Mouse (Mus musculus): ENCODE data around the gene Cyp3a57. TPM values are rescaled to one million over a fixed set of nuclear protein-coding genes. Genes with fewer than 3 reads are reported as not detected.
"Not testable (repeated sequence)": the region's sequence is repeated elsewhere in the genome, so short reads cannot be mapped to it uniquely, and the experiment has no call there.

Cyp3a57 gene
- total RNA-seq (2021) = under 1 TPM; 0.26 to 0.45 TPM
- long read RNA-seq, experiment 1 = 0 reads
- long read RNA-seq, experiment 2 = 0 reads

DNA sequence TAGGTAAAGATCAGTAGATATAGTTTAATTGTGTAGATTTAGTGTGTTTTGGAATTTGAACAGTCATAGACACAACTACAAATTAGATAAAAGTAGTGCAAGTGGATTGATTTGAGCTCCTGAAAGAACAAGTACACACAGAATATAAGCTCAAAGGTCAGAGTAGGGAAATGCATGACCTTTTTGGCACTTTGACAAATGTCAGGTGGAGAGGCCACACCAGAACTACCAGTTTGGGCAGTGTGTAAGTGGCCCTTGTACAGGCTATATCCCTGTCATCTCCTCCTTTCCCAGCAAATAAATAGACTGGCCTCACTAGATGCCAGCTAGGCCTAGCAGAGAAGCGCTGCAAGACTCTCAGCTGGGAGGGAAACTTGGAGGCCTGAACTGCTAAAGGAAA is at the start of gene Cyp3a57:
Gene Cyp3a57 (plus strand): TSS at position 339 of the 400 bp plus-strand sequence.
- TF ChIP-seq CTCF (IDR thresholded peaks at IDR 0.05) = no peak
- H3K27ac ChIP-seq = no peak within 1 kb of the TSS
- no peak within 1 kb of the TSS for H3K4me3 ChIP-seq
- intact Hi-C loops (cut with DNase I) = loop anchor here (5.0 kb wide), 1 partner anchor 722 kb away; no protein-coding TSS in a partner anchor
- DNase-seq (ENCODE audit: extremely low spot score in 1 of 2, low spot score in 2 of 2) = no peak

DNA sequence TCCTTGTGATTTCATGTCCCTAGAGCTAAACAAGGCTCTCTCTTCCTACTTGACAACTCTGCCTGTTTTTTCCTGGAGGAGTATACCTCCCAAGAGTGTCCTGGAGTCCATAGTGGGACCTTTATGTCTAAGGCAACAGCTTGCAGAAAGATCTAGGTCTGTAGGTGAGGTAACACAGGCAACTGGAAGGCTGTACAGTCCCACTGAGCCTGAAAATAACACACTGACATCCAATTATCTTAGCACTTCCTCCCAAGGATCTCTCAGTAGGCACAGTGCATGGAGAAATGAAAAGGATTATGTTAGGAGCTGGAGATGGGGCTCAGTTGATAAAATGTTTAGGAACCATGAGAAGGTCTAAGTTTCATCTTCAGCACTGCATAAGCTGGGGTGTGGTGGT is 44.6 kb upstream of the Cyp3a57 start:
- intact Hi-C loops (cut with DNase I) = no loop called here
- TF ChIP-seq CTCF (IDR thresholded peaks at IDR 0.05) = no peak
- Histone ChIP-seq H3K27ac (no peak overlapping the region), H3K4me3 (no peak overlapping the region)
- no peak for DNase-seq (ENCODE audit: extremely low spot score in 1 of 2, low spot score in 2 of 2)

DNA sequence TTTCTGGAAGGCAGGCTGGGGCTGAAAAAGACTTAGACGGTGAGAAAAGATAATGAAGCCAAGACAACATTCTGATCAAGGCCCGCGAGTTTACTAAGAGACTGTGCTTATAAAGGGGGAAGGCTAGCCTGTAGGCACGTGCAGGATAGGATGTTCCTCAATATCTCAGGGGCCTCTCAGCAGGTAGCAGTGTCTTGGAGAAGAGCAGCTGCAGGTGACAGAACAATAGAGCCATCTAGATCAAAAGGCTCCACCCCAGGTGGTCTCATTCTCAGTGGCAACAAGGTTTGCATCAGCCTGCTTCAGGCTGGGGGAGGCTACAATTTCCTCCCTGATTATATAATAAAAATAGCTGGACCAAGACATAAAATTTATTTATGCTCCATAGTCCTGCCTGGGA is 43.3 kb upstream of the Cyp3a57 start:
- H3K27ac ChIP-seq; intact Hi-C loops (cut with DNase I); H3K4me3 ChIP-seq; DNase-seq (ENCODE audit: extremely low spot score in 1 of 2, low spot score in 2 of 2): not testable (repeated sequence)

DNA sequence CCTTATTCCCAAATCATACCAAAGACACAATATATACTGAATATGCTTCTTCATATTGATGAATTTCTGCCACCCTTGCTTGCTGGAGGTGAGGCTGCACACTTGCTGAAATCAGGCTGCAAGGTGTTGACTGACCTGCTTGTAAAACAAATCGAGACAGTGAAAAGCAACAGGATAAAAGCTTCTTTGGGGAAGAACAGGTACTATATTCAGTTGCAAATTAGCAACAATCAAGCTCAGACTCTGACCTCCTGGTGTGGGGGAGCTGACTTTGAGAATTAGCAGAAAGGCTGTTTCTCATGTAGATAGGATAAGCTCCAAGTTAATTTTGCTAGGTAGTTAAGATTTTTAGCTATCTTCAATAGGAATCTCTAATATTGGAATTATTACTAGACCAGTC is 42.7 kb upstream of the Cyp3a57 start:
- no peak for DNase-seq (ENCODE audit: extremely low spot score in 1 of 2, low spot score in 2 of 2)
- Histone ChIP-seq H3K4me3 (no peak overlapping the region), H3K27ac (no peak overlapping the region)
- intact Hi-C loops (cut with DNase I) = no loop called here
- TF ChIP-seq CTCF (IDR thresholded peaks at IDR 0.05) = no peak

DNA sequence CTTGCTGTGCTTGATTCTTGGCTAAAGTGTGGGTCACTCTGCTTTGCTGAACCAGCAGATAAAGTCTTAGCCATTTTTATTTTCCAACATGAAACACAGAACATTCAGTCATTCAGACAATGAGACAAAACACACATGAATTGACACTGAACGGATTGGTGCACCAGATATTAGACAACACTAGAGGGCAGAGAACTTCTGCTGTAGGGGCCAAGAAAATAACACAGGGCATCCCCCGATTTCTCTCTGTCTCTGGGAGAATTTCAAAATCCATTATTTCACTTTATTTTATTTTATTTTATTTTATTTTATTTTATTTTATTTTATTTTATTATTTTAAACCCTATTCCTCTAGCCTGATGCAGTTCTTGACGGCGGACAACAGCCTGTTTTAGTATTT is 38.1 kb upstream of the Cyp3a57 start:
- intact Hi-C loops (cut with DNase I); H3K4me3 ChIP-seq; DNase-seq (ENCODE audit: extremely low spot score in 1 of 2, low spot score in 2 of 2); H3K27ac ChIP-seq: not testable (repeated sequence)

DNA sequence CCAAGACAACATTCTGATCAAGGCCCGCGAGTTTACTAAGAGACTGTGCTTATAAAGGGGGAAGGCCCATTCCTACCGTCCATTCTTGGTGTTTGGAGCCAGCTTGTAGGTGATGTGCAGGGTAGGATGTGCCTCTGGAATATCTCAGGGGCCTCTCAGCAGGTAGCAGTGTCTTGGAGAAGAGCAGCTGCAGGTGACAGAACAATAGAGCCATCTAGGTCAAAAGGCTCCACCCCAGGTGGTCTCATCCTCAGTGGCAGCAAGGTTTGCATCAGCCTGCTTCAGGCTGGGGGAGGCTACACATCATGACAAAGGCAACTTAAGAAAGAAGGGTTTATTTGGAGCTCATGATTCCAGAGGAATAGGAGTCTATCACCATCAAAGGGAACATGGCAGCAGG is 37.3 kb upstream of the Cyp3a57 start:
- H3K27ac ChIP-seq; H3K4me3 ChIP-seq; intact Hi-C loops (cut with DNase I); DNase-seq (ENCODE audit: extremely low spot score in 1 of 2, low spot score in 2 of 2): not testable (repeated sequence)

DNA sequence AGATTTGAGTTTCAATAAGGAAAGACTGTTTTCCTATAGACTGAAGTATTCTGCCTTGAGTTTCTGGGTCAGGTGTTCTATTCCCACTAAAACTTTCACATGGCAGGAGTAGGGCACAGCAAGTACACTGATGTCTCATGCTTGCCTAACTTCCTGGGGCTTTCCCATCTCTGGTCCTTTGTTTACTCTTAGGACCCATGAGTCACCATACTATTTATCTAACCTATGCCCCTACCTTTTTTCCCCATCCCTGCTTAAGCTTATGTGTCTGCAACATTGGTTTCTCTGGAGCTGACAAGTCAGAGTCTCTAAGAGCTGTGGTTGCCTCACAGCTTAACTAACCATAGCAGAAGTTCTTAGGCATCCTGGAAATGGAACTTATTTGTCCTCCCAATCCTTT is 31.2 kb upstream of the Cyp3a57 start:
- no peak for TF ChIP-seq CTCF (IDR thresholded peaks at IDR 0.05)
- Histone ChIP-seq H3K27ac (no peak overlapping the region), H3K4me3 (no peak overlapping the region)
- intact Hi-C loops (cut with DNase I) = no loop called here
- DNase-seq (ENCODE audit: extremely low spot score in 1 of 2, low spot score in 2 of 2) = no peak

DNA sequence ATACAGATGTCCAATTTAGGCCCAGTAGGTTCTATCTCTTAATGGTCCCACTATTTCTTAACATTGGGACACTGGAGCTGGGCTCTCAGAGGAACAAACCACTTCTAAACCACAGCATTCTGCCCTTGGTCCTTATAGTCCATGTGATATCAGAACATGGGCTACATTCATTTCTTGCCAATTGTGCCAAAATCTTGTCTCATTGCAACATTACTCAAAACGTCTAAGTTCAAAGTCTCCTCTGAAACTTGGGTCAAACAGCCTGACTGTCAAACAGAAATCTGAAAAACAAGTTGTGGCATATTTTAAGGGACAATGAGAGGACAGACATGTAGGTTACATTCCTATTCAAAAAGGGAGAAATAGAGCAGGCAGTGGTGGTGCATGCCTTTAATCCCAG is 27.9 kb upstream of the Cyp3a57 start:
- Histone ChIP-seq H3K27ac (no peak overlapping the region), H3K4me3 (no peak overlapping the region)
- DNase-seq (ENCODE audit: extremely low spot score in 1 of 2, low spot score in 2 of 2) = no peak
- TF ChIP-seq CTCF (IDR thresholded peaks at IDR 0.05) = no peak
- intact Hi-C loops (cut with DNase I) = no loop called here

DNA sequence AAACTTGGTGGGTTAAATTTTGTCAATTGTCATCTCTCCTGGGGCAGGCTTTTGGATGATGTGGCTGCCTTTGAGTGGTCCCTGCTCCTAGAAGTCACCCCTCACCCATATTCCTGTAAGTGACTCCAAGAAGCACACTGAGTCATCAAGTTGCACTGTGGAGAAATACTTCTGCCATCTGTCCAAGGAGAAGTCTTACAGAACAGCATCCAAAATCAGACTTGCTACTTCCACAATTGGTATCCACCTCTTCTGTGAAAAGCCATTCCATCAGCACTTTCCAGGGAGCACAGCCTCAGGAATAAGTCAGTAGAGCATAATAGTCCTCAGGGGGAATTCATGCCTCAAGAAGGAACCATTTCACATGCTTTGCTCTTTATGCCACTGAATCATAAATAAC is 6.3 kb upstream of the Cyp3a57 start:
- intact Hi-C loops (cut with DNase I); H3K4me3 ChIP-seq; DNase-seq (ENCODE audit: extremely low spot score in 1 of 2, low spot score in 2 of 2); H3K27ac ChIP-seq: not testable (repeated sequence)

DNA sequence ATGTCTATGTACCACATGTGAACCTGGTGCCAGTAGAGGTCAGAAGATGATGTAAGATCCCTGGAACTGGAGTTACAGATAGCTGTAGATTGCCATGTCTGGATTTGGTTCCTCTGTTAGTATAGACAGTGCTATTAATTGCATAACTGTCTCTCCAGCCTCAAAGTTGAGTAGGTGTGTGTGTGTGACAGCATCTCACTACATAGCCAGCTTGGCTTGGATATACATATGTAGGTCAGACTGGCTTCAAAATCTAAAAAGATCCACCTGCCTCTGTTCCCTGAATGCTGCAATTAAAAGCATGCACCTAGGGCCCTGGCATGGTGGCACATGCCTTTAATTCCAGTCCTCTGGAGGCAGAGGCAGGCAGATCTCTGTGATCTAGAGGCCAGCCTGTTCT is 4.6 kb downstream of the Cyp3a57 start:
- intact Hi-C loops (cut with DNase I) = no loop called here
- H3K27ac ChIP-seq = no peak overlapping the region

DNA sequence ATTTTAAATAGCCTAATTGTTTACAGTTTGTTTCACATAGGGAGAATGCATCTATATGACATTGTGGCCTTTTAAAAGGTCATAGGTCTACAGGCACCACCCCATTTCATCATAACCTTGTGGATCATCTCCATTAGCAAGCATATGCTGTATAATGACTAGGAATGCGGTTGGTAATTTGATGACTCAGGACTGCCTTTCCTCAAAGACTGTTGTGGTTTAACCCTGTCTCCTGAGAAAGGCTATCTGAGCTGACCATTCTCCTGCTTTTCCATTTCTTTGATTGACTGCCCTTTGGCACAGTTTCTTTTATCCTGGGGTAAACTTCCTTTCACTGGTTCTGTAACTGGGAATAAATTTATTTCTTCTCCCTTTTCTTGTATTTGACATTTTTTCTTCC is 8.0 kb downstream of the Cyp3a57 start:
- Histone ChIP-seq H3K4me3 (no peak overlapping the region), H3K27ac (no peak overlapping the region)
- DNase-seq (ENCODE audit: extremely low spot score in 1 of 2, low spot score in 2 of 2) = no peak
- TF ChIP-seq CTCF (IDR thresholded peaks at IDR 0.05) = no peak
- intact Hi-C loops (cut with DNase I) = no loop called here

More for the DNA sequence above, 4.6 kb downstream of the Cyp3a57 start:
- no peak for TF ChIP-seq CTCF (IDR thresholded peaks at IDR 0.05)
- DNase-seq (ENCODE audit: extremely low spot score in 1 of 2, low spot score in 2 of 2) = no peak
- H3K4me3 ChIP-seq = no peak overlapping the region

DNA sequence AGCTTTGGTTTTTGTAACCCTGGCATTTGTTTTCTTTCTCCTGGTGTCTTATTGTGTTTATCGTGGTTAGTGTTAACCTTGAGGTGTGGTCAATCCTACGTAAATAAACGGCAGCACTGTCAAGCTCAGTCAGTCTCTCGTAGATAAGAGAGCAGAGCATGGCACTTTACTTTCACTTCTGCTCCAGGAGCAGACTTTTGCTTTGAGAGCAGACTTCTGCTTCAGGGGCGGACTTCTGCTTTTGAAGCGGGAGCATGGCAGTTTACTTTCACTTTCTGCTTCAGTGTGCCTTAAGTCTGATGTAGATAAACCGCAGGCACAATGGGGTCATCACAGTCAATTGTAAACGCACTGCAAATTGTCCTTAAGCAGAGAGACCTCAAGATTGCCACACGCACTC is 70.3 kb downstream of the Cyp3a57 start:
- DNase-seq (ENCODE audit: extremely low spot score in 1 of 2, low spot score in 2 of 2); H3K4me3 ChIP-seq; intact Hi-C loops (cut with DNase I); H3K27ac ChIP-seq: not testable (repeated sequence)

DNA sequence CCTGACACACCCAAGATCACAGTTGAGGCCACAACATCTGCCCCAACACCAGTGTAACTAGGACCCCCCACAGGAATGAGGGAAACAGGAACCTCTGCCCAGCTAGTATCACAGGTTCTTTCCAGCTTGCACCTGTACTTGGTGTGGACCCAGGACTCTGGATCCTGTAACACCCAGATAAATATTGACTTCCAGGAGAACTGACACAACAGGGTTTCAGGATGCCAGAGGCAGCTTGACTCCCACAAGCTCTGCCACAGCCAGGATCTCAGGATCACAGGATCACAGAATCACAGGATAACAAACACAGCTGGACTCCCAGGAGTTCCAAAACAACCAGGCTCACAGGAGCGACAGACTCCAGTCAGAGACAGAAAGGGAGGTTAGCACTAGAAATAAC is 77.2 kb downstream of the Cyp3a57 start:
- no peak overlapping the region for H3K27ac ChIP-seq
- intact Hi-C loops (cut with DNase I) = no loop called here
- DNase-seq (ENCODE audit: extremely low spot score in 1 of 2, low spot score in 2 of 2) = no peak
- TF ChIP-seq CTCF (IDR thresholded peaks at IDR 0.05) = no peak
- H3K4me3 ChIP-seq = no peak overlapping the region

DNA sequence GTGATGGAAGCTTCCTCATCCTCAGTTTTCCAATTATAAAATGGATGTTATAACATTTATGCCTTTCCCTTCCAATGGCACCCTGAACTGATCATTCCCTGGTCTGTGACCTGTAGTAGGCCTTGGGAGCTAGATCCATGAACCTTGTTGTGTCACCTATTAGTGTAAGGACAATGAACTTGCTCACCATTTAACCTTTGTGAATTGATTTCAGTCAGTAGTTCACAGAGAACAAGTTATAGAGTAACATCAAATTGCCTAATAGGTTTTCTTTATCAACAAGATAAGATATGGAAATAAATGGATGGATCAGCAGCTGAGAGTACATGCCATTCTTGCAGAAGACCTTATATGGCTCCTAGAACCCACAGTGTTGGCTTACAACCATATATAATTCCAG is 85.9 kb downstream of the Cyp3a57 start:
- intact Hi-C loops (cut with DNase I) = no loop called here
- no peak for DNase-seq (ENCODE audit: extremely low spot score in 1 of 2, low spot score in 2 of 2)
- Histone ChIP-seq H3K27ac (no peak overlapping the region), H3K4me3 (no peak overlapping the region)
- TF ChIP-seq CTCF (IDR thresholded peaks at IDR 0.05) = no peak

Data from left cerebral cortex, adult 2 months (tissue).